Mouse (Mus musculus): ENCODE results near the gene Rfx8. TPM values are rescaled to one million over a fixed set of nuclear protein-coding genes. Genes with fewer than 3 reads are reported as not detected.
A peak's percentile ranks its signal among the peaks of the same experiment; 100 is the strongest.
"Not testable (repeated sequence)": the region's sequence is repeated elsewhere in the genome, so short reads cannot be mapped to it uniquely, and the experiment has no call there.

Gene Rfx8
- total and polyA plus RNA-seq, 3 experiments: 0.20 to 0.35 (median 0.26) TPM

- Histone ChIP-seq H3K27ac (no peak overlapping the region), H3K9ac (ENCODE audit: low read depth, low read length) (no peak overlapping the region), H3K36me3 (ENCODE audit: control insufficient read depth, insufficient read depth, low read length) (no peaks in the 10 kb centered on the region), H3K27me3 (ENCODE audit: control insufficient read depth, insufficient read depth, low read length) (no peaks in the 10 kb centered on the region), H3K4me1 (ENCODE audit: control insufficient read depth, insufficient read depth, low read length) (no peaks in the 10 kb centered on the region), H3K4me3 (no peak overlapping the region), H3K79me2 (replicated peaks; ENCODE audit: control insufficient read depth, insufficient read depth, low read length) (no peaks in the 10 kb centered on the region)
- WGBS: 89% methylated on average over 4 of the region's 4 CpGs
- intact Hi-C loops (cut with DNase I): no loop called here
- TF ChIP-seq CTCF (IDR thresholded peaks at IDR 0.05) (no peak), EP300 (IDR thresholded peaks at IDR 0.05; ENCODE audit: insufficient read depth, low read depth, low read length) (no peak), POLR2A (IDR thresholded peaks at IDR 0.05; ENCODE audit: insufficient read depth, low read depth, low read length) (no peak)
- no peak for DNase-seq
Observed at GRCm38 (mm10) chr1:39663050-39663449, 57.7 kb downstream of the Rfx8 start.

- DNase-seq: no peak
- peaks cover 2% of the 10 kb centered on the region; the same call in 1 of the 2 replicates for H3K27me3 ChIP-seq (ENCODE audit: control insufficient read depth, insufficient read depth, low read length)
- no peaks in the 10 kb centered on the region for H3K79me2 ChIP-seq (replicated peaks; ENCODE audit: control insufficient read depth, insufficient read depth, low read length)
- H3K4me3 ChIP-seq: no peak overlapping the region
- no peak for TF ChIP-seq CTCF (IDR thresholded peaks at IDR 0.05)
- no peaks in the 10 kb centered on the region for H3K4me1 ChIP-seq (ENCODE audit: control insufficient read depth, insufficient read depth, low read length)
- no peak overlapping the region for H3K9ac ChIP-seq (ENCODE audit: low read depth, low read length)
- intact Hi-C loops (cut with DNase I): no loop called here
- H3K27ac ChIP-seq: no peak overlapping the region
- 79% methylated on average over 6 of the region's 6 CpGs for WGBS
- H3K36me3 ChIP-seq (ENCODE audit: control insufficient read depth, insufficient read depth, low read length): no peaks in the 10 kb centered on the region
Observed at GRCm38 (mm10) chr1:39656976-39657529, 63.7 kb downstream of the Rfx8 start.

GRCm38 (mm10) chr1:39654901-39655300 is 65.9 kb downstream of the Rfx8 start:
- H3K4me1 ChIP-seq (ENCODE audit: control insufficient read depth, insufficient read depth, low read length); H3K79me2 ChIP-seq (replicated peaks; ENCODE audit: control insufficient read depth, insufficient read depth, low read length); H3K27ac ChIP-seq; H3K4me3 ChIP-seq; DNase-seq; H3K9ac ChIP-seq (ENCODE audit: low read depth, low read length); H3K36me3 ChIP-seq (ENCODE audit: control insufficient read depth, insufficient read depth, low read length); intact Hi-C loops (cut with DNase I): not testable (repeated sequence)
- H3K27me3 ChIP-seq (ENCODE audit: control insufficient read depth, insufficient read depth, low read length): peaks cover 14% of the 10 kb centered on the region
- WGBS: 92% methylated on average over 18 of the region's 18 CpGs

GRCm38 (mm10) chr1:39653028-39653427 is 67.8 kb downstream of the Rfx8 start:
- DNase-seq: no peak
- H3K9ac ChIP-seq (ENCODE audit: low read depth, low read length): no peak overlapping the region
- no peak overlapping the region for H3K4me3 ChIP-seq
- H3K27ac ChIP-seq: no peak overlapping the region
- TF ChIP-seq EP300 (IDR thresholded peaks at IDR 0.05; ENCODE audit: insufficient read depth, low read depth, low read length): no peak
- no peaks in the 10 kb centered on the region for H3K79me2 ChIP-seq (replicated peaks; ENCODE audit: control insufficient read depth, insufficient read depth, low read length)
- H3K36me3 ChIP-seq (ENCODE audit: control insufficient read depth, insufficient read depth, low read length): no peaks in the 10 kb centered on the region
- intact Hi-C loops (cut with DNase I): no loop called here
- H3K4me1 ChIP-seq (ENCODE audit: control insufficient read depth, insufficient read depth, low read length): peaks cover 6% of the 10 kb centered on the region
- peaks cover 14% of the 10 kb centered on the region for H3K27me3 ChIP-seq (ENCODE audit: control insufficient read depth, insufficient read depth, low read length)
- WGBS: 69% methylated on average over 4 of the region's 4 CpGs

GRCm38 (mm10) chr1:39651241-39651548 is 69.6 kb downstream of the Rfx8 start, which contains the start of gene Creg2:
Gene Creg2, minus strand, starts transcription at chr1:39651474.
- Histone ChIP-seq H3K36me3 (ENCODE audit: control insufficient read depth, insufficient read depth, low read length) (no peaks in the 10 kb centered on the region), H3K27me3 (ENCODE audit: control insufficient read depth, insufficient read depth, low read length) (peaks cover 14% of the 10 kb centered on the region), H3K4me3 (peak within 1 kb of the TSS; percentile 41), H3K27ac (no peak within 1 kb of the TSS), H3K79me2 (replicated peaks; ENCODE audit: control insufficient read depth, insufficient read depth, low read length) (no peaks in the 10 kb centered on the region), H3K4me1 (ENCODE audit: control insufficient read depth, insufficient read depth, low read length) (peaks cover 6% of the 10 kb centered on the region), H3K9ac (ENCODE audit: low read depth, low read length) (peak within 1 kb of the TSS; percentile 27)
- intact Hi-C loops (cut with DNase I): no loop called here
- no peak for TF ChIP-seq CTCF (IDR thresholded peaks at IDR 0.05)
- TF ChIP-seq EP300 (IDR thresholded peaks at IDR 0.05; ENCODE audit: insufficient read depth, low read depth, low read length): no peak
- no peak for TF ChIP-seq POLR2A (IDR thresholded peaks at IDR 0.05; ENCODE audit: insufficient read depth, low read depth, low read length)
- WGBS: 33% methylated on average over 9 of the region's 9 CpGs
- DNase-seq: no peak

GRCm38 (mm10) chr1:39650435-39651240 is 70.2 kb downstream of the Rfx8 start:
- Histone ChIP-seq H3K4me3 (peak overlapping the region; percentile 41), H3K79me2 (replicated peaks; ENCODE audit: control insufficient read depth, insufficient read depth, low read length) (no peaks in the 10 kb centered on the region), H3K27ac (no peak overlapping the region), H3K36me3 (ENCODE audit: control insufficient read depth, insufficient read depth, low read length) (no peaks in the 10 kb centered on the region), H3K9ac (ENCODE audit: low read depth, low read length) (peak overlapping the region; percentile 27), H3K27me3 (ENCODE audit: control insufficient read depth, insufficient read depth, low read length) (peaks cover 14% of the 10 kb centered on the region), H3K4me1 (ENCODE audit: control insufficient read depth, insufficient read depth, low read length) (peaks cover 6% of the 10 kb centered on the region)
- WGBS: 2% methylated on average over 73 of the region's 73 CpGs
- intact Hi-C loops (cut with DNase I): no loop called here
- peak; percentile 43 to 63 for DNase-seq
- peak; percentile 64 for TF ChIP-seq CTCF (IDR thresholded peaks at IDR 0.05)
- TF ChIP-seq POLR2A (IDR thresholded peaks at IDR 0.05; ENCODE audit: insufficient read depth, low read depth, low read length): no peak
